Mouse (Mus musculus) small intestine, adult 2 months (tissue): ENCODE results near the gene Spem2. TPM values are rescaled to one million over a fixed set of nuclear protein-coding genes. Genes with fewer than 3 reads are reported as not detected.
A peak's percentile ranks its signal among the peaks of the same experiment; 100 is the strongest.

Experiments
- H3K27ac ChIP-seq: fragments of 200-500 bp; 2 replicates; pipeline ENCODE4 v1.5.1; 2012; ENCODE audit warnings: low read depth, low read length, control low read depth, inconsistent platforms; ENCODE audit not compliant: insufficient read depth
- H3K27me3 ChIP-seq: fragments of 200-500 bp; 2 replicates; pipeline ENCODE4 v1.6.1; 2012; ENCODE audit warnings: mild to moderate bottlenecking, moderate library complexity, low read length, inconsistent platforms; ENCODE audit not compliant: control insufficient read depth, insufficient read depth
- H3K36me3 ChIP-seq: fragments of 200-500 bp; 2 replicates; pipeline ENCODE4 v1.6.1; 2012; ENCODE audit warnings: mild to moderate bottlenecking, low read length, control low read depth, inconsistent platforms; ENCODE audit not compliant: control insufficient read depth, insufficient read depth
- H3K4me1 ChIP-seq: fragments of 200-500 bp; 2 replicates; pipeline ENCODE4 v1.6.1; 2012; ENCODE audit warnings: low read length, inconsistent platforms, mixed read lengths; ENCODE audit not compliant: control insufficient read depth, insufficient read depth, insufficient read length
- H3K4me3 ChIP-seq: fragments of 200-500 bp; 2 replicates; pipeline ENCODE4 v1.5.1; 2012; ENCODE audit warnings: low read depth, mild to moderate bottlenecking, control low read depth, inconsistent platforms, low read length, moderate library complexity
- CTCF ChIP-seq: fragments of 200-500 bp; IDR thresholded peaks from 2 replicates; pipeline ENCODE4 v1.5.1; 2012; ENCODE audit warnings: low read depth, mild to moderate bottlenecking, control low read depth, inconsistent platforms, low read length, moderate library complexity, mixed read lengths; ENCODE audit not compliant: insufficient replicate concordance, insufficient read length; ENCODE audit errors: extremely low read depth
- POLR2A ChIP-seq: fragments of 200-500 bp; IDR thresholded peaks from 2 replicates; pipeline ENCODE4 v1.6.1; 2012; ENCODE audit warnings: low read depth, mild to moderate bottlenecking, control low read depth, inconsistent platforms, low read length, moderate library complexity
- WGBS: fragments of 180-500 bp; shearing (Covaris S2); methylation state at CpG from one replicate; pipeline ENCODE4 v1.1.7; 2018; 5-methylcytosine and 5-hydroxymethylcytosine counted together
- polyA plus RNA-seq: library from polyadenylated mRNA; depleted of rRNA; stranded (reverse); fragments of >200 nt; gene quantifications from 2 replicates; pipeline ENCODE4 v1.2.3, GENCODE M21; 2012

The Spem2 gene
- polyA plus RNA-seq, 1 experiment: not detected

DNA sequence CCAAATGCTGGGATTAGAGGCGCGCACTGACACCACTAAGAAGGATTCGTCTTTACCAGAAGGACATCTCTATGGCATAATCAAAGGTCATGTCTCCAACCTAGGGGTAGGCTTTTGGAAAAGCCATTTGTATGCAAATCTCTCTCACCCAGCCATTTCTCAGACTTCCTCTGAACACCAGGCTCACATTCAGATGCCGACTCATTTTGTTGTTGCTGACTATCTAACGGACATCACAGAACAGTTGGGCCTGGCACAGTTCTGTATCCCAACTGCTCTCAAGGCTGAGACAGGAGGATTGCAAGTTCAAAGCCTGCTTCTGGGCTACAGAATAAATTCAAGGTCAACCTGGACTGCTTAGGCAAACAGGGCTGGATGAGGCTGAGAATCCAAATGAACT lies 31.0 kb downstream of the Spem2 start:
- 93% methylated on average over 5 of the region's 5 CpGs for WGBS
- H3K4me1 ChIP-seq: peaks cover 5% of the 10 kb centered on the region; the same call in 1 of the 2 replicates
- no peak for TF ChIP-seq CTCF
- no peak for TF ChIP-seq POLR2A
- H3K27ac ChIP-seq: no peak overlapping the region
- H3K36me3 ChIP-seq: no peaks in the 10 kb centered on the region
- no peak overlapping the region for H3K4me3 ChIP-seq
- H3K27me3 ChIP-seq: no peaks in the 10 kb centered on the region

DNA sequence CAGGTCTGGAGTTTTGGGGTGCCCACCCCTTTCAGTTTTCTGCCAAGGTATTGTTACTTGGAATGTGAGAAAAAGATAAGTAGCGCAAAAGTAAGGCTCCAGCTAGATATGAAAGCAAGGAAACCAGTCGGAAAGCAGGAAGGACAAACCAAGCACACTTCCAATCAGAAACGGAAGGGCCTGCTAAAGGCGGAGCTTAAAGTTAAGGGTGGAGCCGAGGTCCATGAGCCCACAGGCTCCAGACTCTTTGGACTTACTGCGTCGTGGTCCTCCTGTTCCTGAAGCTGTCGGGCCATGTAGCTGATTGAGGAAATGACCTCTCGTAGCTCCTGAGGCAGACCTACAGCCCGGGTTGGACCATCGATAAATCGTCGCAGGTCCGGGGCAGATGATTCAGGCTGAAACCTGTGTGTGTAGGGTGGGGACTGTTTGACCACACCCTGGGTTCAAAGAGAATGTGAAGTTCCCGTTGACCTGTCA lies 33.4 kb downstream of the Spem2 start:
- peak overlapping the region; percentile 47 for H3K4me3 ChIP-seq
- no peaks in the 10 kb centered on the region for H3K27me3 ChIP-seq
- peak overlapping the region; percentile 54 for H3K27ac ChIP-seq
- H3K4me1 ChIP-seq: peaks cover 5% of the 10 kb centered on the region; the same call in 1 of the 2 replicates
- TF ChIP-seq POLR2A (no peak; the same call in 1 of the 2 replicates), CTCF (no peak)
- H3K36me3 ChIP-seq: no peaks in the 10 kb centered on the region
- WGBS: 7% methylated on average over 15 of the region's 15 CpGs

- no peak overlapping the region for H3K27ac ChIP-seq
- no peaks in the 10 kb centered on the region for H3K27me3 ChIP-seq
- no peaks in the 10 kb centered on the region for H3K36me3 ChIP-seq
- no peak for TF ChIP-seq CTCF
- no peak for TF ChIP-seq POLR2A
- peaks cover 5% of the 10 kb centered on the region; the same call in 1 of the 2 replicates for H3K4me1 ChIP-seq
- no peak overlapping the region for H3K4me3 ChIP-seq
- 40% methylated on average over 4 of the region's 4 CpGs for WGBS
Observed at GRCm38 (mm10) chr11:69781828-69782227, 36.4 kb downstream of the Spem2 start.

DNA sequence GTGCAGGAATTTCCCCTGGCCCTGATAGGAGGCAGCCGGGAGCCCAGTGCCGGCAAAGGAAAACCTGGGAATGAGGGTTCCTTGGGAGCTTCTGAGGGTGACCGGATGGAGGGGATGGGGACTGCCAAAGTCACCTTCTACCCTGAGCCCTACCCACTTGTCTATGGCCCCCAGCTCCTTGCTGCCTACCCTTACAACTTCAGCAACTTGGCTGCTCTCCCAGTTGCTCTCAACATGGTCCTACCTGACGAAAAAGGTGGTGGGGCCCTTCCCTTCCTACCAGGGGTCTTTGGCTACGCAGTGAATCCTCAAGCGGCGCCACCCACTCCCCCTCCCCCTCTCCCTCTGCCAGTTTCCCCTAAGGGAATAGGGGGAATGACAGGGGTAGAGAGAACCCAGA lies 39.3 kb downstream of the Spem2 start:
- Histone ChIP-seq H3K36me3 (peaks cover 5% of the 10 kb centered on the region; the same call in 1 of the 2 replicates), H3K27ac (no peak overlapping the region), H3K4me3 (no peak overlapping the region), H3K4me1 (no peaks in the 10 kb centered on the region; the same call in 1 of the 2 replicates), H3K27me3 (no peaks in the 10 kb centered on the region)
- no peak for TF ChIP-seq POLR2A
- no peak for TF ChIP-seq CTCF
- WGBS: 76% methylated on average over 7 of the region's 7 CpGs

DNA sequence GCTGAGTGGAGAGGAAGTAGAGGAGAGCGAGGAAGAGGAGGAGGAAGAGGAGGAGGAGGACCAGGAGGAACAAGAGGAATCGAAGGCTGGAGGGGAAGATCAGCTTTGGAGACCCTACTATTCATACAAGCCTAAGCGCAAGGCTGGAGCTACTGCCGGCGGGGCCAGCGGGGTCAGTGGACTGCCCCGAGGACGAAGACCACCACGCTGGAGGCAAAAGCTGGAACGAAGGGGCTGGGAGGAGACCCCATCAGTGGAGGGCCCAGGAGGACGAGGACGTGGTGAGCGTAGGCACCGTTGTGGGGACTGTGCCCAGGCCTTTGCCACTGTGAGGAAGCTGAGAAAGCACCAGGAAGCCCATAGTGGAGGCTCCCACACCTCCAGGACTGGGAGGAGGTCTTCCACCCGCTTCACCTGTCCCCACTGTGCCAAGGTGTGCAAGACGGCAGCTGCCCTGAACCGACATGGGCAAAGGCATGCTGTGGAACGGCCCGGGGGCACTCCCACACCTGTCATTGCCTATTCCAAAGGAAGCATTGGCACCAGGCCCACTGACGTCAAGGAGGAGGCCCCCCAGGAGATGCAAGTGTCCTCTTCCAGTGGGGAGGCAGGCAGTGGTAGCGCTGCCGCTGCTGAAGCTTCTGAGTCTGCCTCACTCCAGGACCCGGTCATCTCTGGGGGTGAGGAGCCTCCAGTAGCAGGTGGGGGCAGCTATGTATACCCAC lies 39.8 kb downstream of the Spem2 start:
- Histone ChIP-seq H3K36me3 (peaks cover 5% of the 10 kb centered on the region; the same call in 1 of the 2 replicates), H3K27me3 (no peaks in the 10 kb centered on the region), H3K4me1 (no peaks in the 10 kb centered on the region; the same call in 1 of the 2 replicates), H3K4me3 (no peak overlapping the region), H3K27ac (no peak overlapping the region)
- 65% methylated on average over 23 of the region's 23 CpGs for WGBS
- TF ChIP-seq CTCF (no peak), POLR2A (no peak)

- WGBS: 79% methylated on average over 26 of the region's 26 CpGs
- no peak overlapping the region for H3K27ac ChIP-seq
- TF ChIP-seq POLR2A (no peak), CTCF (no peak)
Observed at GRCm38 (mm10) chr11:69777504-69778257, 40.6 kb downstream of the Spem2 start.

DNA sequence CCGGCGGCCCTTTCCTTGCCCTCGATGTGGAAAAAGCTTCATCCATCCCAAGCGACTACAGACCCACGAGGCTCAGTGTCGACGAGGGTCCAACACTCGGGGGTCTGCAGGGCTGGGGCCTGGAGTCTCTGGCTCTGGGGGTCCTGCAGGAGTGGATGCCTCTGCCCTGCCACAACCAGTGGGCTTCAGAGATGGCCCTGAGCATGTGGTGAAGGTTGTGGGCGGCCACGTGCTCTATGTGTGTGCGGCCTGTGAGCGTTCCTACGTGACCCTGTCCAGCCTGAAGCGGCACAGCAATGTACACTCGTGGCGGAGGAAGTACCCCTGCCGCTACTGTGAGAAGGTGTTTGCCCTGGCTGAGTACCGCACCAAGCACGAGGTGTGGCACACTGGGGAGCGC lies 41.8 kb downstream of the Spem2 start:
- peaks cover 5% of the 10 kb centered on the region; the same call in 1 of the 2 replicates for H3K36me3 ChIP-seq
- TF ChIP-seq CTCF (no peak), POLR2A (no peak)
- no peaks in the 10 kb centered on the region for H3K27me3 ChIP-seq
- H3K4me3 ChIP-seq: no peak overlapping the region
- H3K4me1 ChIP-seq: no peaks in the 10 kb centered on the region
- 92% methylated on average over 20 of the region's 20 CpGs for WGBS
- no peak overlapping the region for H3K27ac ChIP-seq

More at GRCm38 (mm10) chr11:69777504-69778257, 40.6 kb downstream of the Spem2 start:
- Histone ChIP-seq H3K4me1 (no peaks in the 10 kb centered on the region; the same call in 1 of the 2 replicates), H3K36me3 (peaks cover 5% of the 10 kb centered on the region; the same call in 1 of the 2 replicates), H3K27me3 (no peaks in the 10 kb centered on the region), H3K4me3 (no peak overlapping the region)
